Mouse (Mus musculus) small intestine, adult 10 weeks (tissue): Measurements from ENCODE around the gene Cars2. TPM values are rescaled to one million over a fixed set of nuclear protein-coding genes. Genes with fewer than 3 reads are reported as not detected.

Source experiments
- polyA plus RNA-seq: library from polyadenylated mRNA; stranded (reverse); fragments of 350-450 nt; fragmentation: Illumina TruSeq; extraction: RNeasy Lipid Tissue Mini Kit (QIAGEN cat#74804); gene quantifications from one replicate; pipeline ENCODE4 v1.2.3, GENCODE M21; 2014; ENCODE audit warnings: low replicate concordance

Cars2 gene
- polyA plus RNA-seq: 8.5 TPM

DNA sequence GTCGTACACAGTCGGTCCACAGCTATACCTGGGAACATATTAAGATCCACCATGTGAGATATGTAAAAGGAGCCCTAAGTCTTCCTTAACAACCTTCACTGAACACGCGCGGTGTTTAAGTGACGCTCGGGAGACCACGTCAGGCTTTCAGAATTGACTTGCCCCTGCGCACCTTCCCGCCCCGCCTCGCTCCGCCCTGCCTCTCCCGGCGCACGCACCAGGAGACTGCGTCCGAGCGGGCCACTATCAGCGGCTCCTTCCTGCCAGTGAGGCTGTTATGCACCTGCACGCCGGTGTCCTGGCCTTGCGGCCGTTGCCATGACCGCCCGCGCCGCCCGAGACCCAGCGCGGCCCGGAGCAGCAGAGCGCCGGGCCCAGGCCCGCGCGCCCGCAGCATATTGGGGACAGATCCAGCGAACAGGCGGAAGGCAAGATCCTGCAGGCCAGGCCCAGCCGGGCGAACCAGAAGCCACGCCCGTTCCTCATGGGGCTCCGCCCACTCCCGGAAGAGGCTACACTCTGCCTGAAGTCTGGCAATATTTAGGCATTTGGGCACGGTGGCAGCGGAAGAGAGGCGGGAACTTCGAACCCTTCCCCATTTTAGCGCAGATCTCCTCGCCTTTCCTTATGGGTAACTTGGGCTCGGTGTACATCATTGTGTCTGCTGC, at the start of gene Cars2:
Cars2 (minus strand) TSS at position 503 of the 668 bp plus-strand sequence.

DNA sequence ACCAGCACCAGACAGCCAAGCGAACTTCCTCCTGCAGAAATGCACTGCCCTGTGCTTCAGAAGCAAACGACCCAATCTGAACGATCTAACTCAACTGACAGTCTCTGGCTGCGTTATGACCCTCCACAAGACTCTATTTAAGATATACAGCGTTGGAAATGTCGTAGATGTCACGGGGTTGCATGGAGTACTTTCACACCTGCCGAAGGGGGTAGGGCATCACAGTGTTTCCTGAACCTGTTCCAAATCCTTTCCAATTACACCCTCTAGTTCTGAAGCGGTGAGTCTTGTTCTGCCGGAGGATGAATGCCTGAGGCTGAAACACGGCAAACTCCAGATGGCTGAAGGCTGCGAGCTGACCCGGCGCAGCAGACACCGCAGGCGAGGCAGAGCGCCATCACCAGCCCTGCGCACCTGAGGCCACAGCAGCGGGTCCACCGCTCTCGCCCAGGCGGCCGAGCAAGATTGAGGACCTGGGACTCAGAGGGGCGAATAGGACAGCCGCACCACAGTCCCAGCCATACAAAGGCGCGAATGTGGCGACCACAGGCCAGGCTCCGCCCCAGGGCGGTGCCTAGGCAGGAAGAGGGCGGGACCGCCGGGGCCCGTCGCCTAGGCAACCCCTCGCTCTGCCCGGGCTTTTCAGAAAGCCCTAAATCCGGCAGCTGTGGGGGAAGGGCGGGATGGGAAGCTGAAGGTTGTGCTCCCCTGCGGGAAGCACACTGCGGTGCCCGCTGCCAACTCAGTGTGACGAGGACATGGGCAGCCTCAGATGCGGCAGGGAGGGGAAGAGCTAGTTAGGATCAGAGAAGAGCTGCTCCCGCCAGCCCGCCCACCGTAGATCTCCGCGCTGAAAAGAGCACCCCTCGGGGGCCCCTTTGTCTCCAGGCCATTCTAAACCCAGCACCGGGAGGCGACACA, 4.5 kb upstream of the Cars2 start, which contains the start of gene Ing1:
Ing1 (plus strand) TSS at position 773 of the 921 bp plus-strand sequence.

DNA sequence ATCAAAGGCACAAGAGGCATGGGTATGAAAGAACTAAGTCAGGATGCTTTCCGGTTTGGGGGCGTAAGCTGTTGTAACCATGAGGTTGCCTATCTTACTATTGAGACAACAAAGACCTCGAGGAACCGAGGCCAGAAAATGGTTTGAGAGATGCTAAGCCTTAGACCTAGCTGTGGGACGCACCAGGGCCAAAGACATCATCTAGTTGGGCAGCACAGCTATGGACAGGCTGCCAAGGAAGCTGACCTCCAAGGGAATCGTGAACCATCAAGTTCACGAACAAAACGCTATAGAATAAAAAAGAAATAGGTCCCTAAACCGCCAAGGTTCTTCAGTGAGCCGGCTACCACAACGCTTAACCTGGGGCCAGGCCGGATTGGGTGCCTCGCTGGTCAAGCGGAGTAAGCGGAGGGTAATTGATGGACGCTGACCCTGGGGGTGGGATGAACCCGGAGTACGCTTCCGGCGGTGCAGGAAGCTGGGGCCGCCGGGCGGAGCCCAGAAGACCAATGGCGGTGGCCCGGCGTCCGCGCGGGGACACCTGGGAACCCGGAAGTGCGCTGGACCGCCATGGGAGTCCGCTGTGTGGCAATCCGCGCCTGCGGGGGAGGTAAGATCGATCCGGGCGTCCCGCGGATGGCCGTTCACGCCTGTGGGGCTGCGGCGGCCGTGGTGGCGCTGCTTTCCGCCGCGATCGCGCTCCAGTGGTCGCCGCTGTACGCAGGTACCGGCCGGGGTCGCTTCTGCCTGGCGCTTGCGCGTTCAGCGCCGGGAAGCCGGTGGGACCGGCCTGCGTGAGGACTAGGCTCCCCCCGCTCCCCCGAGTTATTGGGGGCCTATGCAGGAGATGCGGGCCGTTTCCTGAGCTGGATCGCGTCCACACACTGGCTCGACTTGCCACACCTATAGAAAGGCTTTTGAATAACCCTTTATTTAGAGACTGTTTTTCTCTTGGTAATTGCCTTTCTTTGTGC, 53.3 kb downstream of the Cars2 start, which contains the start of gene Naxd:
Naxd (plus strand) TSS at position 490 of the 974 bp plus-strand sequence.

DNA sequence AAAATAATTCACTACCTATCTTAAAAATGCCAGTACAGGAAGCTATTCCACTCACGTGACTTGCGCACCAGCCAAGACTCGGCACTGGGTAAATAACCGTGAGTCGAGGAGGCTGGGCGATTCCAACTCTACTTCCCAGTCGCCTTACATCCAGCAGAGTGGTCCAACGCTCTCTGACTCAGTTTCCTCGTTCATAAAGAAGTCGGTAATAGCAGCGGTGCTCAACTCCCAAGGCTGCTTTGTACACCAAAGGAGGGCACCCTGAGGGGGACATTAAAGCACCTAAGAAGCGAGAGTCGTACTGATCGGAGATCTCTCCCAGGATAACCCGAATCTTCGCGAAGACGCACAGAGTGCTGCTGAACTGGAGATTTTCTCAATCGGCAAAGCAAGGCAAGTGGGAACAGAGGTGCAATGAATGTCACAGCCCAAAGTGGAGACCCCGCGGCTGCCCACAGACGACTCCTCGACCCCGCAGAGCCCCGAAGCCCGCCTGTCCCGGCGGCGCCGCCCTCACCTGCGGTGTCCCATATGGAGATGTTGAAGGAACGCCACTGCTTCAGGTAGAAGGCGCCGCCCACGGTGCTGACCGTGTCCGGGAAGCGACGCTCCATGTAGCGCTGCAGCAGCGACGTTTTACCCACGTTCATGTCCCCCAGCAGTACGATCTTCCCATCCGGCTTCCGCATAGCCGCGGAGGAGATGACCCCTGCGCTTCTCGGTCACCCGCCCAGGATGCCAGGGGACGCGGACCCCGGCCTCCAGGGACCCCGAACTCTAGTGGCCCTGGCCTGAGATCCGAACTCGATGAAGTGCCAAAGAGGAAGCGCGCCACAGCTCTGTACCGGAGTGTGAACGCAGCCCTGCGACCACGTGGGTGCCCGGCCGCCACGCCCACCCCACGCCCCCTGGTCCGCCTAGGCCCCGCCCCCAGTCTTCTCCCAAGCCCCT, 72.5 kb downstream of the Cars2 start, which contains the start of gene Rab20:
Rab20 (minus strand) TSS at position 900 of the 951 bp plus-strand sequence.

Other genes starting within 250 kb of the Cars2 start
- 0.56 TPM for gene Col4a2, start 238.0 kb downstream of the Cars2 start, polyA plus RNA-seq
- gene Col4a1, start 238.0 kb downstream of the Cars2 start, polyA plus RNA-seq: 17.6 TPM
- gene Rab20, start 72.1 kb downstream of the Cars2 start, polyA plus RNA-seq: 4.1 TPM
- gene Naxd, start 53.3 kb downstream of the Cars2 start, polyA plus RNA-seq: 9.9 TPM
- 24.6 TPM for gene Ing1, start 4.8 kb upstream of the Cars2 start, polyA plus RNA-seq
- gene Ankrd10, start 85.0 kb upstream of the Cars2 start, polyA plus RNA-seq: 34.2 TPM
- gene 1700016D06Rik, start 150.3 kb upstream of the Cars2 start, polyA plus RNA-seq: not detected
- gene Arhgef7, start 176.9 kb upstream of the Cars2 start, polyA plus RNA-seq: 9.8 TPM